Mouse (Mus musculus) G1E (cell line): ENCODE data around the gene Crp.

Experiments used
- CTCF ChIP-seq: IDR thresholded peaks from 2 replicates; pipeline ENCODE4 v1.5.1; 2012; ENCODE audit warnings: low read depth, low read length, inconsistent platforms, mixed read lengths
- GATA1 ChIP-seq: IDR thresholded peaks from 2 replicates; pipeline ENCODE4 v1.6.1; 2012; ENCODE audit warnings: borderline replicate concordance, low read length, inconsistent platforms, mixed read lengths
- POLR2AphosphoS5 ChIP-seq: IDR thresholded peaks from 2 replicates; pipeline ENCODE4 v1.6.1; 2012; ENCODE audit warnings: low read depth, low read length, inconsistent platforms; ENCODE audit not compliant: insufficient replicate concordance
- TAL1 ChIP-seq: conservative IDR thresholded peaks from 2 replicates; pipeline ENCODE4 v1.6.1; 2012; ENCODE audit warnings: low read depth, low read length, inconsistent platforms, mixed read lengths

- TF ChIP-seq GATA1 (no peak), CTCF (no peak), TAL1 (no peak), POLR2AphosphoS5 (no peak)
Measured at GRCm38 (mm10) chr1:172876675-172877074, 178.8 kb downstream of the Crp start.
